Mouse (Mus musculus) neural tube, embryonic 14.5 days (tissue): ENCODE results near the gene Bbs9. TPM values are rescaled to one million over a fixed set of nuclear protein-coding genes. Genes with fewer than 3 reads are reported as not detected.

Experiments used
- ATAC-seq: fragments of 200-750 bp; cut with Nextera tagmentation; 2 replicates; pipeline ENCODE4 v1.8.0; 2017; ENCODE audit warnings: low read depth, mild to moderate bottlenecking, moderate TSS enrichment, moderate library complexity
- H3K27ac ChIP-seq: fragments of 300-500 bp; sonication (generic); 2 replicates; pipeline ENCODE4 v1.5.1; 2014; ENCODE audit warnings: low read depth, mild to moderate bottlenecking, control low read depth, low read length, moderate library complexity, mixed read lengths
- H3K27me3 ChIP-seq: fragments of 300-500 bp; sonication (generic); 2 replicates; pipeline ENCODE4 v1.6.1; 2014; ENCODE audit warnings: low read length; ENCODE audit not compliant: control insufficient read depth, insufficient read depth
- H3K36me3 ChIP-seq: fragments of 300-500 bp; sonication (generic); 2 replicates; pipeline ENCODE4 v1.6.1; 2014; ENCODE audit warnings: low read length, mixed read lengths; ENCODE audit not compliant: control insufficient read depth, insufficient read depth
- H3K4me1 ChIP-seq: fragments of 300-500 bp; sonication (generic); 2 replicates; pipeline ENCODE4 v1.6.1; 2014; ENCODE audit warnings: low read length; ENCODE audit not compliant: control insufficient read depth, insufficient read depth
- H3K4me2 ChIP-seq: fragments of 300-500 bp; sonication (generic); 2 replicates; pipeline ENCODE4 v1.6.1; 2014; ENCODE audit warnings: mild to moderate bottlenecking, low read depth, low read length, control low read depth
- H3K4me3 ChIP-seq: fragments of 300-500 bp; sonication (generic); 2 replicates; pipeline ENCODE4 v1.5.1; 2014; ENCODE audit warnings: low read depth, low read length, control low read depth, mixed read lengths
- H3K9ac ChIP-seq: fragments of 300-500 bp; sonication (generic); replicated peaks from 2 replicates; pipeline ENCODE4 v1.6.1; 2014; ENCODE audit warnings: low read depth, mild to moderate bottlenecking, control low read depth, low read length, mixed read lengths
- H3K9me3 ChIP-seq: fragments of 300-500 bp; sonication (generic); 2 replicates; pipeline ENCODE4 v1.6.1; 2016; ENCODE audit warnings: low read length; ENCODE audit not compliant: control insufficient read depth
- WGBS: fragments of 180-500 bp; shearing (Covaris S2); extraction: QIAGEN DNeasy Blood & Tissue Kit; methylation state at CpG from one replicate; pipeline ENCODE4 v1.1.7; 2014; 5-methylcytosine and 5-hydroxymethylcytosine counted together
- polyA plus RNA-seq: library from polyadenylated mRNA; unstranded; fragments of >200 nt; fragmentation: Nextera tagmentation; extraction: Ambion mirVana; gene quantifications from 2 replicates; pipeline ENCODE4 v1.2.1, GENCODE M21; 2014

Gene Bbs9
- polyA plus RNA-seq, 1 experiment from 2014 or later, result 19.1 TPM

DNA sequence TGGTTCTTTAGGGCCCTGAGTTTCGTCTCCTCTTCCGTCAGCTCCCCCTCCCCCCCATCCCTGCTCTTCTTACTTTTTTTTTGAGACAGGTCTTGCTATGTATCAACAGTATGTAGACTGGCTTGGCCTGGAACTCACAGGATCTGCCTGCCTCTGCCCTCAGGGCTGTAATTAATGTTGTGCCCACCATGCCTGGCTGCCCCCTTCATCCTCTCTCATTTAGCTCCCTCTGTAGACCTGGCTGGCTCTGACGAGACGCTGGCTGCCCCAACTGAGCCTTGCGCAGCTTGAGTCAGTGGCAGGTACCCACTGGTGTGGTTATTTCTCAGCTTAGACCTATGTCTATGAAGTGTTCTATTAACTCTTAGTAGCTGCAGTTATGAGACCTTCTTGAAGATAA is 28.1 kb downstream of the Bbs9 start:
- no peak overlapping the region for H3K4me2 ChIP-seq
- no peak overlapping the region for H3K9ac ChIP-seq
- H3K36me3 ChIP-seq, result no peaks in the 10 kb centered on the region
- no peak for ATAC-seq
- no peaks in the 10 kb centered on the region for H3K4me1 ChIP-seq
- H3K4me3 ChIP-seq, result no peak overlapping the region
- no peaks in the 10 kb centered on the region for H3K27me3 ChIP-seq
- no peak overlapping the region for H3K27ac ChIP-seq
- whole genome bisulfite sequencing, result 89% methylated on average over 5 of the region's 5 CpGs
- H3K9me3 ChIP-seq, result no peaks in the 10 kb centered on the region

DNA sequence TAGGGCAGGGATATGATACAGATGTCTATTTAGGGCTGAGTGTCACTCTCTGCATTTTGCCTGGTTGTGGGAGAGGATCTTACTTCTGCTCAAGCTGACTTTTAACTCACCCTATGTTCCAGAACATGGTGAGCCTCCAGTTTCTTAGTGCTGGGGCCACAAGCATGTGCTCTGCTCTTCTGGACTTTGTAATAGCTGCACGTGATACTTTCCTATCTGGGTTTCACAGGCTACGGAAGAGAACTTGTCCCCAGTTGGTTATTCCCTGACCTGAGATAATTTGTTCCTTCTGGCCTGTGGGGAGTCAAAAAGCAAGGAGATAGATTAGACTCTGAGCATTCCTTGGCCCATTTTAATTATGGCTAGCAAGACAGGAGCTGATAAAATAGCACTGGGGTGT is 30.1 kb downstream of the Bbs9 start:
- no peak overlapping the region for H3K4me3 ChIP-seq
- no peaks in the 10 kb centered on the region for H3K27me3 ChIP-seq
- 88% methylated on average over 2 of the region's 2 CpGs for WGBS
- H3K36me3 ChIP-seq, result no peaks in the 10 kb centered on the region
- H3K9me3 ChIP-seq, result no peaks in the 10 kb centered on the region
- no peak overlapping the region for H3K4me2 ChIP-seq
- H3K9ac ChIP-seq, result no peak overlapping the region
- H3K27ac ChIP-seq, result no peak overlapping the region
- H3K4me1 ChIP-seq, result no peaks in the 10 kb centered on the region
- no peak for ATAC-seq

DNA sequence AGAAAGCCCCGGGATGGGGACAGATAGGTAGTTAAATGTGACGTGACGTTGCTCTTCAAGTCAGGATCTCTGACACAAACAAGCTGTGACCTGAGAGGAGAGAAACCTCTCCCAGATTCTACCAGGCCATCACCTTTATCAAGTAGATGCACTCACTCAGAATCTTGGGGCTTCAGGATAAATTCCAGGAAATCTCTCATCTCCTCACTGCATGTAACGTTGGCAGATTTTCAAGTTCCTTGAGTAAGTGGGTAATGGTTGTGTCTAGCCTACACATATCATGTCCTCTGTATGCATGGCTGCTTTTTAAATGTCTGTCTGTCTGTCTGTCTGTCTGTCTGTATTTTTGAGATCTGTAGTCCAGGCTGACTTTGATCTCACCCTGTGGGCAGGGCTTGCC is 39.6 kb downstream of the Bbs9 start:
- Histone ChIP-seq H3K27ac (no peak overlapping the region), H3K4me3 (no peak overlapping the region), H3K9ac (no peak overlapping the region), H3K4me1 (no peaks in the 10 kb centered on the region), H3K9me3 (no peaks in the 10 kb centered on the region), H3K4me2 (no peak overlapping the region), H3K36me3 (no peaks in the 10 kb centered on the region; the same call in 1 of the 2 replicates), H3K27me3 (no peaks in the 10 kb centered on the region)
- ATAC-seq, result no peak
- WGBS, result 85% methylated on average over 4 of the region's 4 CpGs

DNA sequence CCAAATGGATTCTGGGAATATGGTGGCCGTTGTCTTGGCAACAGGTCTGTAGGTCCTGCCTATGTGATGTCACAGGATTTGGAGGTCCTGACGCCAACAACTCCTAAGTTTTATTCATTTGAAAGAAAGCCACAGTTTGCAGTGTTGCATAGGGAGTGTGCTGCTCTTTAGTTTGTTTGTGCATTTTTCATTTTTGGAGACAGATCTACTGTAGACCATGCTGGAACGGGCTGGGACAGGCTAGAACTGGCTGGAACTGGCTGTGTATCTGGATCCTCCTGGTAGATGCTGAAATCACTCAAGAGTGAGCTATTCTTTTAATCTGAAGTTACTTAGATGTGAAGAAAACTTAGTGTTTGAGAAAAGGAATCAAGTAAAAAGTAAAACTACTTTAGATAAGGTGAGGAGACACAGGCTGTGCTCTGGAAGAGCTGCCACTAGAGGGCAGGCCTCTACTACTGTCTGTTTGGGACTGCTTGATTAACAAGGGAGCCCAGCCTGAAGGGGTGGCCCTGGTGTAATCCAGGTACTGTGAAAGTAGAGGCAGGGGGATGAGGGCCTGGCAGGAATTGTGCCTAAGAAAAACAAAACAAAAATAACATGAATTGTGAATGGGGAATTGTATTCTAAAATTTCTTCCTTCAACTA is 43.0 kb downstream of the Bbs9 start:
- 98% methylated on average over 3 of the region's 3 CpGs for WGBS
- peak; percentile 80 for ATAC-seq
- Histone ChIP-seq H3K4me3 (no peak overlapping the region), H3K27ac (no peak overlapping the region), H3K4me1 (no peaks in the 10 kb centered on the region), H3K9me3 (no peaks in the 10 kb centered on the region), H3K27me3 (no peaks in the 10 kb centered on the region), H3K4me2 (no peak overlapping the region), H3K36me3 (no peaks in the 10 kb centered on the region; the same call in 1 of the 2 replicates), H3K9ac (no peak overlapping the region)

DNA sequence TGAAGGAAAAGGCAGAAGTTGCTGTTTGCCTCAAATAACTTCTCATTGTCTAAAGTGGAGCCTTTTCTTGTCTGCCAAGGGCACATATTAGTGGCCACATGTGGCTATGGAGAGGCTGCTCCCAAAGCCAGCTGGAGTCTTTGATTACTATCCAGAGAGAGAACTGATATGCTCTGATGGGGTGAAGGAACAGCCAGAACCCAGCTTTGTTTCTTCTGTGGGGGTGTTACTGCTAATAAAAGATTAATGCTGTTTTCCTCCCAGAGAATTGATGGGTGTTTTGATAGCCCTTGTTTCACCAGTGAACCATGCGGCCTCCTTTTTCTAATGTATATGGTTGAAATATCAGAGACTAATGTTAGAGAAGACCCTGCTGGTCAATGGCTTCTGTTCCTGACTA is 47.9 kb downstream of the Bbs9 start:
- Histone ChIP-seq H3K4me3 (no peak overlapping the region), H3K9me3 (no peaks in the 10 kb centered on the region), H3K9ac (no peak overlapping the region), H3K4me2 (no peak overlapping the region), H3K4me1 (no peaks in the 10 kb centered on the region), H3K27ac (no peak overlapping the region), H3K36me3 (no peaks in the 10 kb centered on the region), H3K27me3 (no peaks in the 10 kb centered on the region)
- 93% methylated on average over 1 of the region's 1 CpGs for WGBS
- no peak for ATAC-seq

DNA sequence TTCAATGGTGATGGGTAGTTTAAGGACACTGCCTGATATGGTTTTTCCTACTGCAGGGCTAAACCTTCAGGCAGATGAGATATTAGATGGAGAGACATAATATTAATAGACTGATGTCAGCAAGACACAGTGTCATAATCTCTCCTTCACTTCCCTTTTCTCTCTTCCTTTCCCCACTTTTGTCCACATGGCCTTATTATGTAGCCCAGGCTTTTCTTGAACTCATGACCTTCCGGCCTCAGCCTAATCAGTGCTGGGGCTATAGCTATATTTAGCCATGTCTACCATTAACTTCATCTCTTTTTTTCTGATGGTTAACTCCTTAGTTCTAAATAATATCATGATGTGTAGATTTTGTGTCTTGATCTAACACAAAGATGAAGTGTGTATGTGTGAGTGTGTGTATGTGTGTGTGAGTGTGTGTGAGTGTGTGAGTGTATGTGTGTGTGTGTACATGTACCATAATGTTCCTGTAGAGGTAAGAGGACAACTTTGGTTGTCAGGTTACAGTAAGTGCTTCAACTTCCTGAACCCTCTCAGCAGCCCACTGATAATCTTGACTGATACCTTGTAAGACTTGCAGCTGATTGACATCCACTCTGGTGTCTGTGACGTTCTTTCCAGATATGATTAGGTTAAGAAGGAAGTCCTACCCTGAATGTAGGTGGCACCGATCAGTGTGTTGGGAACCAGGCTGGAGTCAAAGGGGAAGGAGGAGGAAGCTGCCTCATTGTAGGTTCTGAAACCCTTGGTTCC is 55.4 kb downstream of the Bbs9 start:
- Histone ChIP-seq H3K9me3 (no peaks in the 10 kb centered on the region), H3K9ac (no peak overlapping the region), H3K4me1 (no peaks in the 10 kb centered on the region), H3K36me3 (no peaks in the 10 kb centered on the region), H3K4me2 (no peak overlapping the region), H3K4me3 (no peak overlapping the region), H3K27ac (no peak overlapping the region), H3K27me3 (no peaks in the 10 kb centered on the region)
- 90% methylated on average over 3 of the region's 3 CpGs for WGBS
- ATAC-seq, result no peak

DNA sequence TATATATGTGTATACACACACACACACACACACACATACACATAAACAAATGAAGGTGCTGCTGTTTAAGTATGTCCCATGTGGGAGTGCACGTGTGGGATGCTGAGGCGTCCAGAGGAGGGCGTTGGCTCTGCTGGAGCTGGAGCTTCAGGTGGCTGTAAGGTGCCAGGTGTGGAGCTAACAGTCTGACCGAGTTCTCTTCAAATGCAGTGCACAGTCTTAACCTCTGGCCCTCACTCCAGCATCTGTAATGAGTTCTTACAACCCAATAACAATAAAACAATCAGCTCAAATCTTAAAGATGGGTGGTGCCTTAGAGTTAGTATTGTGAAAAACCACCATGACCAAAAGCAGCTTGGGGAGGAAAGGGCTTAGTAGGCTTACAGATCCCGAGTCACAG is 56.6 kb downstream of the Bbs9 start:
- Histone ChIP-seq H3K9ac (no peak overlapping the region), H3K9me3 (no peaks in the 10 kb centered on the region), H3K27me3 (no peaks in the 10 kb centered on the region), H3K4me2 (no peak overlapping the region), H3K36me3 (no peaks in the 10 kb centered on the region), H3K4me3 (no peak overlapping the region), H3K4me1 (no peaks in the 10 kb centered on the region), H3K27ac (no peak overlapping the region)
- ATAC-seq, result no peak
- 51% methylated on average over 5 of the region's 5 CpGs for WGBS

DNA sequence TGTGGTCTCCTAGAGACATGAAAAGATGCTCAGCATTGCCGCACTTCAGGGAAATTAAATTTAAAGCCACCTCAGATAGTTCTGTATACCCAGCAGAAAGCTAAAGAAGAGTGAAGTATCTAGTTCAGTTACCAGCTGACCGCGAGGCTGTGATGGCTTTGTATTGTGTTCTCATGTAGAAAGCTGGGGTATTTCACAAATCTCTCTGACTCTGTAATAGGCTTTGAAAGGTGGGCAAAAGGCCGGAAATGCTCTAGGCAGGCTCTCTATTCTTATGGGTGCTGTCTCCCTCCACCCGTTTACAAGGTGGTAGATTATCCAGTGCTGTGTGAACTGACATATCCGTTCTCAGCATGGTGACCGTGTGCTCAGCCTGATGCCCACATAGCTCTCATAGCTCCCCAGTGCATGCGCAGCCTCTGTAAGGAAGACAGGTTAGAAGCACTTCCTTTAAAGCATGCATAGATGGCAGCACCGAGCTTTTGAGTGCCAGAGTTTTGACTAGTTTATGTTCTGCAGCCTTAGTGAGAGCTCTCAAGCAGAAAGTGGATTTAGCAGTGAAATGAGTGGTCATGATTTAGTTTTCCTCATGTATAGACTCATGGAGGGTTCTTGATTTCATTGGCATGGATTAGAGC is 57.4 kb downstream of the Bbs9 start:
- ATAC-seq, result peak; percentile 92; the same call in 1 of the 2 replicates
- no peak overlapping the region for H3K4me3 ChIP-seq
- H3K4me1 ChIP-seq, result no peaks in the 10 kb centered on the region
- H3K4me2 ChIP-seq, result no peak overlapping the region
- no peak overlapping the region for H3K27ac ChIP-seq
- no peak overlapping the region for H3K9ac ChIP-seq
- no peaks in the 10 kb centered on the region for H3K27me3 ChIP-seq
- no peaks in the 10 kb centered on the region for H3K36me3 ChIP-seq
- 52% methylated on average over 9 of the region's 9 CpGs for WGBS
- no peaks in the 10 kb centered on the region for H3K9me3 ChIP-seq

DNA sequence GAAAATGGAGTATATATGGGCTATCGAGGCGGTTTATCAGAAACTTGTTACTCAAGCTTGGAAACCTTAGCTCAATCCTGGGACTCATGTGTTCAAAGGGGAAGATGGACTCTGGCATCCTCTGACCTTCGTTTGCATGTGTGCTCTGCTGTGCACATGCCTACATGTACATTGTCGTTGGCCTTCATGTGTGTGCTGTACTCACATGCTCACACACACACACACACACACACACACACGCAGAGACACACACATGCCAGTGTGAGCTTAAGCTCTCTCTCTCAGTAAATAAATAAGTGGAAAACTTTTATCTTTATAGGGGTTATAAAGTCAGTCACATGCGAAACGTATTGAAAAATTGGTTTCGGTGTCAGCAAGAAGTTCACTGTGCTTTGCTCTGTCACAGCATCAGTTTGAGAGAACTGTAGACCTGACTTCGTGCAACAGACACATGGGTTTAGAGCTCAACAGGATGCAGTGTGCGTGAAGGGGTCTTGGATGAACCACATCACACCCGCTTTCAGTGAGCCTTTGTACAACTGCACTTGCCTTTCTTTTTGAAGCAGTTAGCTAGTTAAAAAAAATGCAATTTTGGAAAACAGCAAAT is 62.4 kb downstream of the Bbs9 start:
- no peak for ATAC-seq
- Histone ChIP-seq H3K4me2 (no peak overlapping the region), H3K9ac (no peak overlapping the region), H3K9me3 (no peaks in the 10 kb centered on the region), H3K4me3 (no peak overlapping the region), H3K4me1 (no peaks in the 10 kb centered on the region), H3K27ac (no peak overlapping the region), H3K27me3 (no peaks in the 10 kb centered on the region), H3K36me3 (no peaks in the 10 kb centered on the region)
- WGBS, result 93% methylated on average over 11 of the region's 11 CpGs
